16 mouse cellular contexts compared by ENCODE assay signal in genomic region chr9:69514206-69514605, GRCm38 (mm10).
DNase-seq lines count a peak whose midpoint lies in the region; ATAC-seq and TF ChIP-seq lines count a peak whose summit lies in the region.
"Had no signal": no experiment of that assay in that cellular context is flagged by ENCODE, and none has a peak within 500 bp of the region (broad histone marks: within the 10 kb centered on the region; RNA-seq: fewer than 3 reads in every experiment).

No protein-coding gene starts in this region.

- peaks cover 11% of the 10 kb centered on the region; the same call in 1 of the 2 replicates for H3K4me1 ChIP-seq in forebrain, embryonic 14.5 days (ENCODE audit: control insufficient read depth, insufficient read depth, low read length)
- peaks cover 15% of the 10 kb centered on the region for H3K4me1 ChIP-seq in forebrain, embryonic 12.5 days
- H3K4me1 ChIP-seq in midbrain, embryonic 11.5 days (ENCODE audit: control insufficient read depth, insufficient read depth, low read length) = peaks cover 4% of the 10 kb centered on the region; the same call in 1 of the 2 replicates
- H3K4me1 ChIP-seq in midbrain, postnatal 0 days (ENCODE audit: insufficient read depth, low read length) = 0 out of 2 replicates have a peak, but pooled peaks cover 4% of the 10 kb centered on the region
- peaks cover 23% of the 10 kb centered on the region for H3K4me1 ChIP-seq in forebrain, embryonic 16.5 days (replicated peaks; ENCODE audit: control insufficient read depth, insufficient read depth, low read length)
- peaks cover 5% of the 10 kb centered on the region; the same call in 1 of the 2 replicates for H3K4me1 ChIP-seq in limb, embryonic 10.5 days
- H3K4me1 ChIP-seq: embryonic facial prominence, embryonic 10.5 days had no signal

- H3K9ac ChIP-seq in forebrain, embryonic 14.5 days (ENCODE audit: low read length) = no peak overlapping the region
- no peak overlapping the region for H3K9ac ChIP-seq in forebrain, embryonic 12.5 days
- no peak overlapping the region for H3K9ac ChIP-seq in midbrain, embryonic 11.5 days (ENCODE audit: low read length)
- H3K9ac ChIP-seq in midbrain, postnatal 0 days (replicated peaks; ENCODE audit: low read length, poor library complexity, severe bottlenecking) = no peak overlapping the region
- H3K9ac ChIP-seq in forebrain, embryonic 16.5 days (replicated peaks; ENCODE audit: low read depth, low read length) = no peak overlapping the region
- H3K9ac ChIP-seq: heart, embryonic 13.5 days; hindbrain, embryonic 15.5 days had no signal

- no peaks in the 10 kb centered on the region for H3K36me3 ChIP-seq in forebrain, embryonic 14.5 days (ENCODE audit: control insufficient read depth, insufficient read depth, low read length)
- H3K36me3 ChIP-seq in forebrain, embryonic 12.5 days (replicated peaks) = no peaks in the 10 kb centered on the region
- H3K36me3 ChIP-seq in midbrain, embryonic 11.5 days (ENCODE audit: control insufficient read depth, insufficient read depth, low read length) = no peaks in the 10 kb centered on the region
- H3K36me3 ChIP-seq in midbrain, postnatal 0 days (ENCODE audit: insufficient read depth, low read length) = no peaks in the 10 kb centered on the region
- H3K36me3 ChIP-seq in forebrain, embryonic 16.5 days (ENCODE audit: control insufficient read depth, insufficient read depth) = no peaks in the 10 kb centered on the region
- H3K36me3 ChIP-seq in limb, embryonic 10.5 days = no peaks in the 10 kb centered on the region
- H3K36me3 ChIP-seq: embryonic facial prominence, embryonic 10.5 days; heart, embryonic 13.5 days; hindbrain, embryonic 15.5 days had no signal

- H3K9me3 ChIP-seq in forebrain, embryonic 14.5 days (replicated peaks; ENCODE audit: control insufficient read depth, low read length) = no peaks in the 10 kb centered on the region
- no peaks in the 10 kb centered on the region for H3K9me3 ChIP-seq in forebrain, embryonic 12.5 days
- H3K9me3 ChIP-seq in midbrain, embryonic 11.5 days (ENCODE audit: control insufficient read depth, low read length) = no peaks in the 10 kb centered on the region
- H3K9me3 ChIP-seq in midbrain, postnatal 0 days (ENCODE audit: low read length) = no peaks in the 10 kb centered on the region
- H3K9me3 ChIP-seq in forebrain, embryonic 16.5 days (ENCODE audit: control insufficient read depth, low read length) = no peaks in the 10 kb centered on the region
- H3K9me3 ChIP-seq in limb, embryonic 10.5 days (replicated peaks) = no peaks in the 10 kb centered on the region
- H3K9me3 ChIP-seq: embryonic facial prominence, embryonic 10.5 days; heart, embryonic 13.5 days; hindbrain, embryonic 15.5 days had no signal

- no peak for ATAC-seq in forebrain, embryonic 14.5 days
- ATAC-seq in forebrain, embryonic 12.5 days (ENCODE audit: low FRiP score) = no peak
- ATAC-seq in midbrain, embryonic 11.5 days (ENCODE audit: low FRiP score) = no peak
- no peak for ATAC-seq in midbrain, postnatal 0 days (ENCODE audit: low FRiP score)
- no peak for ATAC-seq in forebrain, embryonic 16.5 days
- ATAC-seq: intestine, embryonic 16.5 days had no signal

- 56% methylated on average over 8 of the region's 8 CpGs for WGBS in forebrain, embryonic 14.5 days
- 80% methylated on average over 8 of the region's 8 CpGs for WGBS in forebrain, embryonic 12.5 days
- 71% methylated on average over 8 of the region's 8 CpGs for WGBS in midbrain, embryonic 11.5 days
- WGBS in midbrain, postnatal 0 days = 68% methylated on average over 8 of the region's 8 CpGs
- WGBS in forebrain, embryonic 16.5 days = 60% methylated on average over 8 of the region's 8 CpGs
- WGBS in limb, embryonic 10.5 days = 82% methylated on average over 8 of the region's 8 CpGs

- H3K27ac ChIP-seq in forebrain, embryonic 14.5 days (ENCODE audit: low read depth, low read length) = no peak overlapping the region; the same call in 1 of the 2 replicates
- no peak overlapping the region for H3K27ac ChIP-seq in forebrain, embryonic 12.5 days
- no peak overlapping the region for H3K27ac ChIP-seq in midbrain, embryonic 11.5 days (ENCODE audit: low read depth, low read length)
- H3K27ac ChIP-seq in midbrain, postnatal 0 days (ENCODE audit: low read depth, low read length) = no peak overlapping the region
- 0 out of 2 replicates have a peak overlapping the region, but pooled peaks have one; percentile 9 for H3K27ac ChIP-seq in forebrain, embryonic 16.5 days (ENCODE audit: low read length)
- no peak overlapping the region for H3K27ac ChIP-seq in limb, embryonic 10.5 days
- H3K27ac ChIP-seq: embryonic facial prominence, embryonic 10.5 days; heart, embryonic 13.5 days; hindbrain, embryonic 15.5 days had no signal

- peak; percentile 52 for DNase-seq in forebrain, embryonic 14.5 days (ENCODE audit: low spot score)
- DNase-seq in midbrain, embryonic 11.5 days (ENCODE audit: low spot score, missing footprints) = peak; percentile 75
- no peak for DNase-seq in midbrain, postnatal 0 days (ENCODE audit: low spot score)
- peak; percentile 59 for DNase-seq in brain, embryonic 14.5 days (ENCODE audit: low read depth)
- no peak for DNase-seq in limb, embryonic 10.5 days (ENCODE audit: low spot score)
- DNase-seq: adrenal gland, adult 2 months; adrenal gland, postnatal 25 days; cerebellum, adult 8-10 months; gastrocnemius, postnatal 14 days; heart, postnatal 36 days had no signal

- no peak overlapping the region for H3K4me2 ChIP-seq in forebrain, embryonic 14.5 days (ENCODE audit: low read length)
- no peak overlapping the region for H3K4me2 ChIP-seq in forebrain, embryonic 12.5 days
- no peak overlapping the region for H3K4me2 ChIP-seq in midbrain, embryonic 11.5 days
- no peak overlapping the region for H3K4me2 ChIP-seq in midbrain, postnatal 0 days (ENCODE audit: low read depth, low read length, poor library complexity, severe bottlenecking)
- no peak overlapping the region for H3K4me2 ChIP-seq in forebrain, embryonic 16.5 days (ENCODE audit: low read length)
- H3K4me2 ChIP-seq: heart, embryonic 13.5 days; hindbrain, embryonic 15.5 days had no signal

- no peak for TF ChIP-seq CTCF in midbrain, postnatal 0 days (IDR thresholded peaks at IDR 0.05)
- TF ChIP-seq CTCF in brain, embryonic 14.5 days (IDR thresholded peaks at IDR 0.05; ENCODE audit: borderline replicate concordance, extremely low read depth, insufficient read depth, insufficient read length) = no peak

- H3K27me3 ChIP-seq in forebrain, embryonic 14.5 days (replicated peaks; ENCODE audit: control insufficient read depth, insufficient read depth, low read length) = no peaks in the 10 kb centered on the region; the same call in 1 of the 2 replicates
- H3K27me3 ChIP-seq in forebrain, embryonic 12.5 days = peaks cover 32% of the 10 kb centered on the region; the same call in 1 of the 2 replicates
- no peaks in the 10 kb centered on the region; the same call in 1 of the 2 replicates for H3K27me3 ChIP-seq in midbrain, embryonic 11.5 days (ENCODE audit: control insufficient read depth, insufficient read depth, low read length)
- peaks cover 5% of the 10 kb centered on the region; the same call in 1 of the 2 replicates for H3K27me3 ChIP-seq in midbrain, postnatal 0 days (ENCODE audit: insufficient read depth, low read length)
- H3K27me3 ChIP-seq in forebrain, embryonic 16.5 days (replicated peaks; ENCODE audit: control insufficient read depth, insufficient read depth, low read length) = no peaks in the 10 kb centered on the region; the same call in 1 of the 2 replicates
- peaks cover 19% of the 10 kb centered on the region; the same call in 1 of the 2 replicates for H3K27me3 ChIP-seq in limb, embryonic 10.5 days (ENCODE audit: low read depth, poor library complexity, severe bottlenecking)
- H3K27me3 ChIP-seq: hindbrain, embryonic 15.5 days had no signal

- no peak for TF ChIP-seq POLR2A in brain, embryonic 14.5 days (IDR thresholded peaks at IDR 0.05; ENCODE audit: borderline replicate concordance, extremely low read depth, insufficient read depth, insufficient read length, poor library complexity, severe bottlenecking)

- H3K4me3 ChIP-seq in forebrain, embryonic 14.5 days (ENCODE audit: low read depth, low read length) = no peak overlapping the region
- H3K4me3 ChIP-seq in forebrain, embryonic 12.5 days (replicated peaks) = no peak overlapping the region
- no peak overlapping the region for H3K4me3 ChIP-seq in midbrain, embryonic 11.5 days (ENCODE audit: low read depth, low read length)
- H3K4me3 ChIP-seq in midbrain, postnatal 0 days (ENCODE audit: low read depth, low read length) = no peak overlapping the region
- no peak overlapping the region for H3K4me3 ChIP-seq in forebrain, embryonic 16.5 days (replicated peaks; ENCODE audit: low read length)
- no peak overlapping the region for H3K4me3 ChIP-seq in limb, embryonic 10.5 days
- H3K4me3 ChIP-seq: embryonic facial prominence, embryonic 10.5 days; heart, embryonic 13.5 days; hindbrain, embryonic 15.5 days had no signal

Comparison
In these comparisons a context has a peak if more than half of its experiments do, and no peak if none do; other contexts are left out.
1. DNase-seq: peak in forebrain, embryonic 14.5 days (single experiment), midbrain, embryonic 11.5 days (single experiment) and brain, embryonic 14.5 days (single experiment); none in midbrain, postnatal 0 days (single experiment) and limb, embryonic 10.5 days (single experiment).